Mouse (Mus musculus): ENCODE data around the gene Uprt.

GRCm38 (mm10) chrX:104501765-104502164 is 19.1 kb downstream of the Uprt start:
- TF ChIP-seq E2F4 (IDR thresholded peaks at IDR 0.05; ENCODE audit: insufficient read depth) (no peak), MYOG (IDR thresholded peaks at IDR 0.05; ENCODE audit: control insufficient read depth in 1 of 3, insufficient read depth in 1 of 3, insufficient read length in 2 of 3, low read depth in 2 of 3) (no peak), REST (IDR thresholded peaks at IDR 0.05; ENCODE audit: insufficient read depth, insufficient read length) (no peak), MYOD1 (IDR thresholded peaks at IDR 0.05; ENCODE audit: control insufficient read depth in 1 of 3, insufficient read length in 2 of 3, low read depth in 2 of 3) (no peak), MAX (IDR thresholded peaks at IDR 0.05; ENCODE audit: low read depth) (no peak), CEBPB (IDR thresholded peaks at IDR 0.05; ENCODE audit: insufficient read depth, poor library complexity, severe bottlenecking) (no peak), POLR2A (IDR thresholded peaks at IDR 0.05; ENCODE audit: insufficient read length, low read depth) (no peak), TCF12 (IDR thresholded peaks at IDR 0.05; ENCODE audit: insufficient read depth, poor library complexity, severe bottlenecking) (no peak), USF1 (IDR thresholded peaks at IDR 0.05; ENCODE audit: low read depth) (no peak), POLR2AphosphoS2 (IDR thresholded peaks at IDR 0.05; ENCODE audit: insufficient read length, low read depth) (no peak), TCF3 (IDR thresholded peaks at IDR 0.05; ENCODE audit: insufficient read length, low read depth) (no peak)

Data from myocyte (in vitro differentiated cells).